Mouse (Mus musculus): ENCODE results near the gene Ecel1.

Ecel1 gene

DNA sequence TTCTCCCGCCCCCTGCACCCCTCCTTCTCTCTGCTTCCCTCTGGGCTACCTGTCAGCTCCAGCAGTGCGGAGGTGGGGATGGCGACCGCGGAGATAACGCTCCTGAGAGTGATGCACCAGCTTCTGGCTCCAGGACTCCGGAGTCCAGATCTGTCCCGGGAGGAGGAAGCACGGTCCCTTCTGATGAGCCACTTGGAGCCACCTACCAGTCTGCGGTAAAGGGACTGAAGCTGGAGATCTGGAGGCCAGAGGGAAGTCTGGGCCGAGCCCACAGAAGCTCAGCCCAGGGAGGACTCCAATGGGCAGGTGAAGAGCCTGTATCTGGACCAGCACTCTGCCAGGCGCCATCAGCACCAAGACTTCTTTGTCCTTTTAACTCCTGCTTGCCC is at the start of gene Ecel1:
Gene Ecel1 (minus strand): TSS at position 323 of the 389 bp plus-strand sequence.
- DNase-seq (ENCODE audit: low spot score in 2 of 2) = no peak

DNA sequence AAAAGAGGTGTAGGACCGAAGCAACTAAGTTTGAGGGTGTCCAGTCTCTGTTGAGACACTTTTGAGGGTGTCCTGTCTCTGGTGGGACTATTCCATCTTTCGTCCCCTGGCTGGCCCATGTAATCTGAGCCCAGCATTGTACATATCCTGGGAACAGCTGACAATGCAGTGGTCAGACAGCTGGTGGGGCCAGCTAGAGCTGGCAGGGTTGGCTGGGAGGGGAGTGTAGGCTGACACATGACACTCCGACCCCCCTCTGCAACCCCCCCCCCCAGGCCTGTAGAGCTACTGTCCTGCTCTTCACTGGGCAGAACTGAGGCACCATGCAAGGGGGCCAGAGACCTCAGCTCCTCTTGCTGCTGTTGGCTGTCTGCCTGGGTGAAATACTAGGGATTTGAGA is 49.2 kb upstream of the Ecel1 start:
- no peak for DNase-seq (ENCODE audit: low spot score in 2 of 2)

DNA sequence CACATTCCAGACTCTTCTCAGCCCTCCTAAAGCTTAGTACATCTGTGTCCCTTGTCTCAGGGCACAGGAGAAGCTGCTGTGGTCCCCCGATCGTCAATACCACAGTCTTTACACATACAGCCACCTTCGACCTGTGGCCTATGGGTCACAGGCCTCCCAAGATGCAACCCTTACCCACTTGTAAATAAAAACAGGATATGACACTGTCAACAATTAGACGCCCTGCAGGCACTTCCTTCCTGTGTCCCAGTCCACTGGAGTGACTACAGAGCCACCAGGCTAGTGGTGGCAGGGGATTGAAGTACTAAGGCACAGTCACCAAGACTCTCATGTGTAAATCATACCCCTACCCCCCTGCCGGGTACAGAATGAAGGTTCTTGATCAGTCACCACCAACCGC is 48.7 kb upstream of the Ecel1 start:
- no peak for DNase-seq (ENCODE audit: low spot score in 2 of 2)

DNA sequence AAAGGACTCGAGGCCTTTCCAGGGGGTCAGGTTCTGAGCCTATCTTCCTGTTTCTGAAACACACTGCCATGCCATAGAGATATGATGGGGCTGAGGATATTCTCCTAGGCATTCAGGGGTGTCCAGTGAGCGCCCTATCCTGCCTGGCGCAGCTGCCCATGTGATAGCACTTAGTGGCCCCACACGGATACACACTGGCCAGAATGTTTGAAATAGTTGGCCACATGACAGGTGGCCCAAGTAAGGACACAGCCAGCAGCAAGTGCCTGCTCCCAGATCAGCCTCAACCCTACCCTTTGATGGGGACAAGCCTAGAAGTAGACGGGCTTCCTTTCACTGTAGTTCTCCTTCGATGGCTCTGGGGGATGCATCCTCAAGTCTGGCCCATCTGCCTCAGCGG is 48.1 kb upstream of the Ecel1 start, which contains the start of gene Chrng:
Gene Chrng (plus strand): TSS at position 193 of the 400 bp plus-strand sequence.
- DNase-seq (ENCODE audit: low spot score in 2 of 2) = no peak

DNA sequence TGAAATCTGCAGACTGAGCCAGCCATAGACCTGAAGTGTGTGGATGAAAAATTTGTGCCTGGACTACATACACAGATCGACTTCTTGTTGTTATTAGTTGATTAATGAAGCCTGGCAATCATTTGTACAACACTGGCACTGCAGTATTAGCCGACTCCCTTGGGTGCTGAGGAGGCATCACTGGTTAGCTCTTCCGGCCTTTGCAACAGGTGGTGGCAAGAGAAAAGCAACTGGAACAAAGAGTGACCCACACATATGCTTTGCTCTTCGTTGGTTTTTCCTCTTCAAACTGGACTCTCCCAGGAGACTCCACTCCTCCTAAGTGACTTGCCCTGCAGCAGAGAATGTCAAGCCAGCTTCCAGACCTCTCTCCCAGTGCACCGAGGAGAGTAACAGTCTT is 47.5 kb upstream of the Ecel1 start:
- DNase-seq (ENCODE audit: low spot score in 2 of 2) = no peak

DNA sequence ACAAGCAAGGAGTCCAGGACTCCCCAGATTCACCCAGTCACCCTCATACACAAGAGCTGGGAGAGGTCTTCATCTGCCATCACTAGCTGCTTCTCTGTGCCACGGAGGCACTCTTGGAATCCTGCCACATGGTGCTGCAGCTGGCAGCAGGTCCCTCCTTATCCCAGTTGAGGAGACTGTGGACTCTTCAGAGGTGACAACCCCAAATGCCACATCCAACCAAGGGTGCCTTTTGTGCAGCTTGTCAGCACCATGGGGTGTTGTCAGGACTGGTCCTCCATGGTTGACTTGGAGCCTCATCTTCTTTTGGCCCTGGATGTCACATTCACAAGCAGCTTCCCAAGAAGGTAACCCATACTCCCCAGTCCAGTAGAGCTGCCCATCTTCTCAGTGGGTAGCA is 45.5 kb upstream of the Ecel1 start:
- DNase-seq (ENCODE audit: low spot score in 2 of 2) = no peak

DNA sequence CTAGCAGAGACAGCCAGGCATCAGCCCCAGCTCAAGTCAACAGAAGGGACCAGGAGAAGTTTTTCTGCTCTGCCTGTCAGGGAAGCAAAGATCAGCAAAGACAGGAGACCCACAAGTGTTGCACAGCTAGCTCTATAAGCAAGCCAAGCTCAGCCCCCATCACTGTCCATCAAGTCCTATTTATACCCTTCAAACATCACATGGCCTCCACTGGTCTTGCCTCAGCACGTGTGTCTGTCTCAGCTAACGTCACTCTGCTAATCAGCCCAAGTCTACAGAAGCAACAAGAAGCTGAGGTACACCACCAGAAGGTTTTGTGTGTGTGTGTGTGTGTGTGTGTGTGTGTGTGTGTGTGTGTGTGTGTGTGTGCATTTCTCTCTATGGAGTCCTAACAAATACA is 44.5 kb upstream of the Ecel1 start:
- no peak for DNase-seq (ENCODE audit: low spot score in 2 of 2)

DNA sequence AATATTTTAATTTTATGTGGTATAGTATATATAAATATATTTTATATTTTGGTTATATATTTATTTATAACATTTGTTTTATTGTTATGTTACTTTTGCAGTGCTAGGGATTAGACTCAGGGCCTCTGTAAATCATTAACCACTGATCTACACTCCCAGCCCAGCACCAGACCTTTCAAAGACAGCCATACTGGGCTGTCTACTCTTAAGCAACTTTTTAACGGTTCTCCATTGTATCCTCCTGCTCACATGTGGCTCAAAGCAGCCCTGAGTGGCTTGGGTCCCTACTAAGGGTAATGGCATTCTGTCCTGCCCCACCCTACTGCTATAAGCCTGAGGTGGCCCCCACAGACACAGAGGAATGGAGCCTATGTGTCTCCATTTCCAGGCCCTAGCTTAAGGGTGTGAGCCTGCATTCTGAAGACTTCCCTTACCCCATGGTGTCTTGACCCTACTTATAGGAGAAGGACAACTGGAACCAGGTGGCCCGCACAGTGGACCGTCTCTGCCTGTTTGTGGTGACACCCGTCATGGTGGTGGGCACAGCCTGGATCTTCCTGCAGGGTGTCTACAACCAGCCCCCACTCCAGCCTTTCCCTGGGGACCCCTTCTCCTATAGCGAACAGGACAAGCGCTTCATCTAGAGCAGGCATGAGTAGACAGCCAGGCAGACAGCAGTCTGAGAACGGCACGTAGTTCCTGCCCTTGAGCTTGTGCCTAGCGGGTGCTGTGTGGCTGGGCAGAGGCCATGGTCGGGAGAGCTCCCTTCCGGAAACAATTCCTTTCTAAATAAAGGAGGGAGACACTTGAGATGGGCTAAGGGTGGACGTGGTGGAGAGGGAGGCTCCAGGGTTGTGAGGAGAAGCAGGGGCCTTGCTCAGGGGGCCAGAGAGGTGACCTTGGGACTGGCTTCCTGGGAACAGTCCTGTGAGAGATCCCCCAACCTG is 42.1 kb upstream of the Ecel1 start:
- no peak for DNase-seq (ENCODE audit: low spot score in 2 of 2)

DNA sequence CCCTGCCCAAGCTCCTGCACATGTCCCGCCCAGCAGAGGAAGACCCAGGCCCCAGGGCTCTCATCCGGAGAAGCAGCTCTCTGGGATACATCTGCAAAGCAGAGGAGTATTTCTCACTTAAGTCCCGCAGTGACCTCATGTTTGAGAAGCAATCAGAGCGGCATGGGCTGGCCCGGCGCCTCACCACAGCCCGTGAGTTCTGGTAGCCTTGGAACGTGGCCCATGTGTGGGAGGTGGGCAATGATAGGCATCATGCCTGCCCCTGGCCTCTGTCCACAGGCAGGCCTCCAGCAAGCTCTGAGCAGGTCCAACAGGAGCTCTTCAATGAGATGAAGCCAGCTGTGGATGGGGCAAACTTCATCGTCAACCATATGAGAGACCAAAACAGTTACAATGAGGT is 41.0 kb upstream of the Ecel1 start:
- DNase-seq (ENCODE audit: low spot score in 2 of 2) = no peak

DNA sequence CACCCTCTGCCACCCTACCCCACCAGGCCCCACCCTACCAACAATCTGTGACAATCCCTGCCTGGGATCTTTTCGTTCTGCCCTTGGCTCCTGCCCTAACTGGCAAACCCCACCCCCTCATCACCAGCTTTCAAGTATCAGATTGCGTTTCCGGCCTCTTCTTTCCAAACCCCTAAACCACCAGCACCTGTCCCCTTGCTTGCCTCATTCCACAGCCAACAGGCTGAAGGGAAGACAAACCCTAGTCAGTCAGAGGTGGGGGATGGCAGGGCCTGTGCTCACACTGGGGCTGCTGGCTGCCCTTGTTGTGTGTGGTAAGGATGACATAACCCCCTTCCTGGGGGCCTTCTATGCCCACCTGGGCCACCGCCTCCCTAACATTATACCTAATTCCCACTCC is 34.1 kb upstream of the Ecel1 start, which contains the start of gene Chrnd:
Gene Chrnd (plus strand): TSS at position 179 of the 400 bp plus-strand sequence.
- DNase-seq (ENCODE audit: low spot score in 2 of 2) = no peak

DNA sequence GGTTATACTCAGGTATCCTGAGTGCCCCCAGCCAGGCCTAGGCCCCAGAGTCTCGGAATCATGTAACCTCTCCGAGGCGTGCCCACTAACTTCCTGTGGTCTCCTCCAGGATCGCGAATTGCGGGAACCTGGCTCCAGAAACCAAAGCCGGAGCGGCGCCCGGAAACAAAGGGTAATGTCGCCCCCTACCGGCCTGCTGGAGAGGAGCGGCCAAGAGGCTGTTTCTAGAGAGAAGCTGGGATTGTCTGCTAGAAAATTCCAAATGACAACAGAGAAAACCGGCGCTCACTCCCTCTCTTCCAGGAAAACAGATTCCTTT is 30.7 kb upstream of the Ecel1 start:
- DNase-seq (ENCODE audit: low spot score in 2 of 2) = peak; percentile 66 to 80

DNA sequence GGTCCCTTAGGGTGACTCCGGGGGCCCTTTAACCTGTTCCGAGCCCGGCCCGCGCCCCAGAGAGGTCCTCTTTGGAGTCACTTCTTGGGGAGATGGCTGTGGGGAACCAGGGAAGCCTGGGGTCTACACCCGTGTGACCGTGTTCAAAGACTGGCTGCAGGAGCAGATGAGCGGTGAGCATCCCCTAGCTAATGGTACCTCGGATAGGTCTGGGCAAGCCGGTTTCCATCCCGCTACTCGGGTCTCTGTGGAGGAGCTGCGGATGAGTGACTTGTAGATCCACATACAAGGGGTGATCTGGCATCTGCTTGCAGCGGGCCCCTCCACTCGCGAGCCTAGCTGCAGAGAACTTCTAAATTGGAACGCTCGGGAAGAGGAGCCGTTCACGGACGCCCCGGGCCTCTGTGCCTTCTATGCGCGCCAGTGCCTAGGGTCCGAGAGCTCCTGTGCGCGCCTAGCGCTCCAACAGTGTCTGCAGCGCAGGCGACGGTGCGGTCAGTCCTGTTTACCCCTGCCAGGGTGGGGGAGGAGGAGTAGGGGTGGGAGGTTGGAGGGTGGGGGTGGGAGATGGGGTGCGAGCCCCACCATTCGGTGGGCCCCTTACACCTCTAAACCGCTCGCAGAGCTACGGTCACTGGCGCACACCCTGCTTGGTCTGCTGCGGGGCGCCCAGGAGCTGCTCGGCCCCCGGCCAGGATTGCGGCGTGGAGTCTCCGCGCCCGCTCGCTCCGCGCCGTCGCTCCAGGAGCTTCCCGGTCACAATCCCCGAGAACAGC is 30.1 kb upstream of the Ecel1 start:
- DNase-seq (ENCODE audit: low spot score in 2 of 2) = no peak

DNA sequence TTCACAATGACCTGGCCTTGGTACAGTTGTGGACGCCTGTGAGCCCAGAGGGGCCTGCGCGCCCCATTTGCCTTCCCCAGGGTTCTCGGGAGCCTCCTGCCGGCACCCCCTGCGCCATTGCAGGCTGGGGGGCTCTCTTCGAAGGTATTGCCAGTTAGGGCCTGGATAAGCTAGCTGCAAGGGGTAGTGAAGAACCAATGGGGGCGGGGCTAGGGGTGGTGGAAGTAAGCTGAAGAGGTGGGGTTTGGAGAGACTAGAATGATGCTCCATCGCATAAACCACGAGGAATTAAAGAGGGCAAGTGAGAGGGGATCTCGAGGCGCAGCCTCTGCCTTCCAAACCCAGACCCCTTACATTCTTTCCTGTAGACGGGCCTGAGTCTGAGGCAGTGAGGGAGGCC is 29.2 kb upstream of the Ecel1 start:
- no peak for DNase-seq (ENCODE audit: low spot score in 2 of 2)

DNA sequence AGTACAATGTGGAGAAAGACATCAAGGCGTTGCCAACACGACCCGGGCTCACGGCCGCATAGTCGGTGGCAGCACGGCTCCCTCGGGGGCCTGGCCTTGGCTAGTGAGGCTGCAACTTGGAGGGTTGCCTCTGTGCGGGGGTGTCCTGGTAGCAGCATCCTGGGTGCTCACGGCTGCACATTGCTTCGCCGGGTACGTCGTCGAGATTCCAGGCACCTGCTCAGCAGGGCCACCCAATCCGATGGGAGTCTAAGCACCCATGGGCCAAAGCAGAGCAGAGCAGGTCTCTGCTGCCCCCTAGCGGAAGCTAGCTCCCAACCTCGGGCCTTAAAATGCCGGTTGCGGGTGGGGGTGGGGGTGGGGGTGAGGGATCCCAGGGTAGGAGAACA is 28.4 kb upstream of the Ecel1 start:
- DNase-seq (ENCODE audit: low spot score in 2 of 2) = peak; percentile 66 to 71

DNA sequence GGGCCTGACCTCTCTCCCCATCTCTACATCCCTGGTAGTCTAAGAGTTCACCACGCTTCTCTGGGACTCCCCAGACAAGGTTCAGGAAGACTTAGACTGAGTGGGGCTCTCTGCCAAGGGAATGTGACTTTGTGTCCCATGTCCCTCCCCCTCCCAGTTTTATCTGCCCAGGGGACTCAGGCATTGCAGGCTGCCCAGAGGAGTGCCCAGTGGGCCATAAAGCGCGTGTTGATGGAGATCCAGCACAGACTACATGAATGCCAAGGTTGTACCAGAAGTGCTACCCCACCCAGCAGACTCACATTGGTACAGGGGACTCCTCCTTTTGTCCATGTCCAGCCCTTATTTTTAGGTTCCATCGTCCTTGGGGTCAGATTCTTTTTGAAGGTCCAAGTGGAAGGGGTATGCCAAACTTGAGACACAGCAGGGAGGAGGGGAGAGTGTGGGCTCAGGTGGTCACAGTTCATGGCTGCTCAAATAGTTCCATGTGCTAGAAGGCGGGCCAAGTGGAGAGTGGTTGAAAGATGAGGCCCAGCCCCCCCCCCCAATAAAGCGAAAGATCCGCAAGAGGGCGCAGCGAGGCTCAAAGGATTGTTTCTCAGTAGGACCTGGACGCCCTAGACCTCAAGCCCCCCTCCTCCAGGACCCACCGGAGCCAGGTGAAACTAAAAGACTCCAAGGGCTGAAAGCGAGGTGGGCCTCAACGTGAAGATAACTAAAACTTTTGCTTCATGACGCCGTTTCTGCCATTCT is 27.9 kb upstream of the Ecel1 start:
- no peak for DNase-seq (ENCODE audit: low spot score in 2 of 2)

DNA sequence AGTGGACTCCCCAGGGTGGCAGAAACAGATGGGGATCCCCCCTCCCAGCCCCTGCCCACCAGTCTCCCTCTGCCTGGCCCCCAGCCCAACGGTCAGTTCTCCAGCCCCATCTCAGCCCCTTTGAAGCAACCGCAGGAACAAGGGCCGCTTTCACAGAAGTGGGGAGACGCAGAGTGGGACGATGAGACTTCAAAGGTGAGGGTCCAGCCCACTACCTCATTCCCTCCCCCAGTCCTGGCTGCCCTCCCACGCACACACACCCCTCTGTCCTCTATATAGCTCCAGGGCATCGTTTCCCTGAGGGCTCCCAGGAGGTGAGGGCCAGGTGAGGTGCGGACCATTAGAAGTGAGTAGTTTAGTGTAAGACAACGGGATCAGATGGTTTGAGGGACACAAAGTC is 26.7 kb upstream of the Ecel1 start, which contains the start of gene Prss56:
Gene Prss56 (plus strand): TSS at position 301 of the 400 bp plus-strand sequence.
- DNase-seq (ENCODE audit: low spot score in 2 of 2) = no peak

DNA sequence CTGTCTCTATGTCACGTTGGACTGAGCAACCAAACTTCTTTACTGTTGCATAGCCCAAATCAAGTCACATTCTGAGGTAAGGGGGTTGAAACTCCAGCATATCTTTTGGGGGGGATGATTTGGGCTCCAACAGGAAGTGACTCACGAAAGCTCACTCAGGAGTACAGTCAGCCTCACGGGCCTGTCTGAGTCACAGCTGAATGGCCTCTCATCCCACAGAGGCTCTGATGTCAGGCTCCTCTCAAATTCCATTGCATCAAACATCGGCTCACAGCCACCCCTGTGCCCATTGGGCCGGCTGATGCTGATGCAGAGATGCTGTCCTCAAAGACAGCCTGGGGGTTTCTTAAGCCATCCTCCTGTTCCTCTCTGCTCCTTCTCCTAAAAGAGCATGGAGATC is 24.6 kb upstream of the Ecel1 start:
- DNase-seq (ENCODE audit: low spot score in 2 of 2) = peak in 1 of 2 experiments; percentile 19

DNA sequence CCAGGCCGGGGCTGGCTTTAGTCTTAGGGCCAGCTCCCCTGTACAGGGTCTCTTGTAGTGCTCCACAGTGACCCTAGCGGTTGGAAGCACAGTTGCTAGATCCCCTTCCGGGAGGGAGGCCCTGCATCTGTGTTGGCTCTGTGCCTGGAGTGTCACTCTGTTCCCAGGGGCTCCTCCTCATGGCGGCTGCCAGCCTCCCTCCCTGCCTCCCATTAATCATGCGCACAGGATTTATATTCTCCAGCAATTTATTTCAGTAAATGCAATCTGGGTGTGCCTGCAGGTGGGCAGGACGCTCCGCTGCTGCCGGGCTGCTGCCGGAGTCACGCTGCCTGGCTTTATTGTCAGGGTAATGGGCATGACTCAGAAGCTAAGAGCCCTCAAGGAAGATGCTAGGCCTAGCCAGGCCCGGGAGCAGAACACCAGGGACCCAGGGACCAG is 19.6 kb upstream of the Ecel1 start:
- DNase-seq (ENCODE audit: low spot score in 2 of 2) = peak; percentile 41 to 49

DNA sequence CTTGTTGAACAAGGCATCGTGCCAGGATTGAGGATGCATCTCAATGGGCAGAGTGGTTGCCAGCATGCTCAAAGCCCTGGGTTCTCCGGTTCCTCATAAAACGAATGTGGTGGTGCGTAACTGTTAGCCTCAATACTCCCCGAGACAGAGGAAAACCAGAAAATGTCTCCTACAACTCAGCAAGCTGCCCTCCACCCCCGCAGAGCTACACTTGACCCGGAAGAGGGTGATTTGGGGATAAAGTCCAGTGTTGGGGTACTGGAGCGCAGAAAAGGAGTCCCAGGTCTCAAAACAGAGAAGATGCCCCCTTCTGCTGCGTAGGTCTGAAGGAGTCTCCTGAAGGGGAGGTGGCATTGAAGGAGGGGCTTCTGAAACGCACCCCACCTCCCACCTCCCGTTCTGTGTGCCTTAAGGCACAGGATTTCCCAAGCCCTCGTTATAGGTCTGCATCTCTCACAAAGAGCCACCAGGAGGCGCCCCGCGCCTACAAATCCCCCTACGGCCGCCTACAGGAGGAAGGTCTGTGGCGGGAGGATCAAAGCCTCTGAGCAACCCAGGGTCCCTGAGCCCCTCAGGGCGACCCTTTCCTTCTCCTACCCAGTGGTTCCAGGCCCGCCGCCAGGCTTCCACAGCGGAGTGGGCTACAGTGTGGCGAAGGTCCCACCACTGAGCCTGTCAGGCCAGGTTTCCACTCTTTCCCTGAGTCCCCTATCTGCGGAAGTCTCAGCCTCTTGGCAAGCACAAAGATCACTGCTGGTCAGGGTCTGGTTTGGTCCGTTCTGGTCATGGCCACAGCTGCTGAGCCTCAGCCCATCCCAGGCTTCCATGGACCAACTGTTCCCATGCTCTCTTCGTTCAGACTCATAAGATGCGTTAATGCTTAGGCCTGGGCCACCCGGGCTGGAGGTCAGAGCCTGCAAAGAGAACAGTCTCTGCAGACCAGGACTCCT is 18.0 kb upstream of the Ecel1 start:
- peak; percentile 43 to 45 for DNase-seq (ENCODE audit: low spot score in 2 of 2)

DNA sequence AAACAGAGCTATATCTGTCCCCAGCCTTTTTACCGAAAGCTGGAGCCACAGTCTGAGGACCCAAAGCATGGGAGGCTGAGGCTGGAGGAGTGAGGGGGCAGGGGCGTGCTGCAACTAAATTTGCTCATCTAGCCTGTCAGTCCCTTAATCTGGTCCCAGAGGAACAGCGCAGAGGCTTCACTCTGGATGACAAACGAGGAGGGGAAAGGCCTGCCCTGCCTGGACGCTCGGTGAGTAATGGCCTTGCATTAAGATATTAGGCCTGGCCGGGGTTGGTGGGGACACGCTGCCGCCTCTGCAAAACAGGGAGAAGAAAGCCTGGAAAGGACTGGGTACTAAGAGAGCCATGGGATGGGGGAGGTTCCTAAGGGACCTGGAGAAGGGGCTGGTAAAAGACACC is 16.0 kb upstream of the Ecel1 start:
- DNase-seq (ENCODE audit: low spot score in 2 of 2) = no peak

DNA sequence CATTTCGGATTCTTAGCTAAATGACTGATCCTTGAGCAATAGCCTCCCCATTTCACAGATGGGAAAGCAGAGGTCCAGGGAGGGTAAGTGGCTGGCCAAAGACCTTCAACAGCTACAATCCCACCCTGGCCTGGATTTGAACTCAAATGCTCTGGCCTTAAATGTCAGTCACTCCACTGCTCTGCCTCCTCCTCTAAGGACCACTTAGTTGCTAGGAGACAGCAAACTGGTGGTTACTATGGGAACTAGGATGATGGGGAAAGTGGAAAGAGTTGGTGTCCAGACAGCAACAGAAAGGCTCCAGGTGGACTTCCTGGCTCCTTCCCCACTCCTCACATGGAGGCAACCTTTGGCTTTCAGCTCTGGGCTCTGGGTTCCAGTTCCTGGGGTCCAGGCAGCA is 15.0 kb upstream of the Ecel1 start:
- DNase-seq (ENCODE audit: low spot score in 2 of 2) = no peak

Data from frontal cortex, postnatal 36 days (tissue).